Mouse (Mus musculus): ENCODE results near the gene Strbp.
"Not testable (repeated sequence)": the region's sequence is repeated elsewhere in the genome, so short reads cannot be mapped to it uniquely, and the experiment has no call there.

Gene Strbp

GRCm38 (mm10) chr2:37519286-37519640, 184.4 kb downstream of the Strbp start:
- DNase-seq (ENCODE audit: low spot score), result no peak

GRCm38 (mm10) chr2:37518561-37519285, 184.9 kb downstream of the Strbp start:
- DNase-seq (ENCODE audit: low spot score), result no peak

GRCm38 (mm10) chr2:37516922-37517462, 186.7 kb downstream of the Strbp start:
- no peak for DNase-seq (ENCODE audit: low spot score)

- no peak for DNase-seq (ENCODE audit: low spot score)
These were observed 187.5 kb downstream of the Strbp start, which contains the start of gene Gpr21 for GRCm38 (mm10) chr2:37516030-37516710. Gene Gpr21, plus strand, starts transcription at chr2:37516332.

GRCm38 (mm10) chr2:37511134-37511901, 192.3 kb downstream of the Strbp start:
- DNase-seq (ENCODE audit: low spot score), result no peak

- not testable (repeated sequence) for DNase-seq (ENCODE audit: low spot score)
These were observed 197.8 kb downstream of the Strbp start for GRCm38 (mm10) chr2:37505856-37506255.

- no peak for DNase-seq (ENCODE audit: low spot score)
These were observed 206.3 kb downstream of the Strbp start for GRCm38 (mm10) chr2:37497321-37497720.

GRCm38 (mm10) chr2:37488956-37489355, 214.7 kb downstream of the Strbp start:
- no peak for DNase-seq (ENCODE audit: low spot score)

- DNase-seq (ENCODE audit: low spot score), result no peak
These were observed 217.3 kb downstream of the Strbp start for GRCm38 (mm10) chr2:37486408-37486807.

GRCm38 (mm10) chr2:37485370-37485769, 218.3 kb downstream of the Strbp start:
- DNase-seq (ENCODE audit: low spot score), result peak; percentile 39

GRCm38 (mm10) chr2:37484165-37484564, 219.5 kb downstream of the Strbp start:
- no peak for DNase-seq (ENCODE audit: low spot score)

GRCm38 (mm10) chr2:37480039-37480438, 223.6 kb downstream of the Strbp start:
- DNase-seq (ENCODE audit: low spot score), result no peak

GRCm38 (mm10) chr2:37479559-37479958, 224.1 kb downstream of the Strbp start:
- no peak for DNase-seq (ENCODE audit: low spot score)

- DNase-seq (ENCODE audit: low spot score), result no peak
These were observed 237.4 kb downstream of the Strbp start for GRCm38 (mm10) chr2:37466266-37466665.

GRCm38 (mm10) chr2:37460707-37461106, 243.0 kb downstream of the Strbp start:
- DNase-seq (ENCODE audit: low spot score), result no peak

- DNase-seq (ENCODE audit: low spot score), result no peak
These were observed 251.3 kb downstream of the Strbp start for GRCm38 (mm10) chr2:37452376-37452760.

- DNase-seq (ENCODE audit: low spot score), result peak; percentile 94
These were observed 251.8 kb downstream of the Strbp start for GRCm38 (mm10) chr2:37451667-37452375.

- DNase-seq (ENCODE audit: low spot score), result peak; percentile 89
These were observed 260.8 kb downstream of the Strbp start, which contains the start of the genes Zbtb26, Zbtb6 and Rabgap1 for GRCm38 (mm10) chr2:37442611-37443591. Gene Zbtb26, minus strand, starts transcription at chr2:37443135. Gene Zbtb6, minus strand, starts transcription at chr2:37443171. Gene Rabgap1, plus strand, starts transcription at chr2:37443279.
